Mouse (Mus musculus): ENCODE measurements around the gene Plekhn1. TPM values are rescaled to one million over a fixed set of nuclear protein-coding genes. Genes with fewer than 3 reads are reported as not detected.

The Plekhn1 gene
- 10 to 100 TPM; 43.1 to 44.9 TPM for total RNA-seq (2021)

DNA sequence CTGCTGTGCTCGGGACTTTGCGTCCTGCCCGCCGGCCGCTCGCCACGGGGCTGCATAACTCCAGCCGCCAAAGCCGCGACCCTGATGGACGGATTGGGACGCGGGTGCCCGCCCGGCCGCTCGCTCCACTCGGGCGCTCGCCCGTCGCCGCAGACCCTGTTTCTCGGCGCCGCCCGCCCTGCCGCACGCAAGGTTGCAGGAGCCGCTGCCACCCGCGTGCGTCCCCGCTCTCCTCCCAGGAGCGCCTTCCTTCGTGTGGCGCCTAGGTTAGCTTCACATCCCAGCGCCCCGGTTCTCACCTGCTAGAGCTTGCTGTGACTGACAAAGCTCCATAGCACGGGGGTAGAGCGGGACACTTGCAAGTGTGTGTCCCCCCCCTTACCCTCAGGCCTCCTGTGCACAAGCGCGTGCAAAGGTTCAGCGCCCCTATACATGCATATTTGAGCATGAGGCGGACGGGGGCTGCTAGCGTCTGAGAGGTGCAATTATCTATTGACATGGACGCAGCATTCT is at the start of gene Plekhn1:
TSS of gene Plekhn1 (minus strand) at position 157 of the 513 bp plus-strand sequence.
- DNase-seq: peak; percentile 65 to 78

DNA sequence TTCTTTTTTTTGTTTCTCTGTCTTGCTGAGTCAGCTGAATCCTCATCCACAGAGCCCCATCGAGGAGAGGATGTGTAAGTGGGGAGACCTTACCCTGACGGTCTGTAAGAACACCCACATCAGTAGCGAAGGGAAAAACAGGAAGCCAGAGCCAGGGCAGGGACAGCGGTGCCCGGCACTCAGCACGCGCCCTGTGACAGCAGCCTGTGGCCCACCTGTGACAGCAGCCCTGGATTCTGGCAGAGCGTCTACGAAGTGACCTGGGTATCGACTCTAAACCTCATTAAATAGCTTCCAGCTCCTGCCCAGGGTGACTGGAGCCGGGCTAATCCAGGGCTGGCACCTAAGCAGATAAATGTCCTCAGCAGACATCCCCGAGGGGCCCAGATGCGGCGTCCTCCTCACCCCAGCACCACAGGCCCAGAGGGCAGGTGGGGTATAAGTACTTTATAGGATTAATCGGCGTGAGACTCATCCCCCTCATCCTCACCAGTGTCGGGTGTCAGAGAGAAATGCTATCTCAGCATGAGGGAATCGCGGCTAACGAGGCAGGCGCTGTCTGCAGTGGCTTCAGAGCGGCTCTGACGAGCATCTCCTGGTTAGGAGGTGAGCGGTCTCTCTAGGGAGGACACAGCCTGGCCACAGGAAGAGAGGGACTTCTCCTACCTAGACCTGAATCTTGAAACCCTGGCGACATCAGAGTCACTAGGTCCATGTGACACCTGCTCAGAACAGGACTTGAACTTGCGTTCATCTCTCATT is 20.6 kb upstream of the Plekhn1 start, which contains the start of gene Samd11:
TSS of gene Samd11 (minus strand) at position 580 of the 762 bp plus-strand sequence.
- no peak for DNase-seq

DNA sequence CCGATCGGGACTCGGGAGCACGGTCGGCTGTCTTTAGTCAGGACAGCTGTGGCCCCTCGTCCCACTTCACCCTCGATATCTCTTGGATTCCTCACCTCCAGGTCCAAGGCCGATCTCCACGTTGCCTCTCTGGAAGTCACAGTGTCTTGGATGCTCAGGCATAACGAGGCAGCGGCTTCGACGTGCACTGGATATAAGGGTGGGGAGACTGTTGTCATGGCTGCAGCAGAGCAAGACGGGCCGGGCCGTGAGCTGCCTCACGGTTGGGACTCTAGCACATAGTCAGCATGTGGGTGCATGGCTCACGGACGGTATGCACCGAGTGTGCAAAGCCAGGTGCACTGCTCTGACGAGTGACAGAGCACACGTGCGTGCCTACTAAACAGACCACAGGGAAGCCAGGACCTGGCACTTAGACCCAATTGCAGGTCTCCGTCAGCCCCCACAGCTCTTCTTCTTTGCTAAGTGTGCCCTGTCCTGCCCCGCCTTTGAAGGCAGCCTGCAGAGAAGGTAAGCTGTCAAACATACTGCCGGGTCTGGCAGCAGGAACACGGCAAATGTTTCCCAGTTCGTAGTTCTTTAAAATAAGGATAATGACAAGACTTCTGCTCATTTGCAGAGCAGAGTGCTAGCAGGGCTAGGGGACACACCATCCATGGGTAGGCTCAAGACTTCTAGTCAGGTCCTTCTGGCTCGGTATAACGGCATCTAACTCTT is 19.9 kb upstream of the Plekhn1 start:
- DNase-seq: no peak

DNA sequence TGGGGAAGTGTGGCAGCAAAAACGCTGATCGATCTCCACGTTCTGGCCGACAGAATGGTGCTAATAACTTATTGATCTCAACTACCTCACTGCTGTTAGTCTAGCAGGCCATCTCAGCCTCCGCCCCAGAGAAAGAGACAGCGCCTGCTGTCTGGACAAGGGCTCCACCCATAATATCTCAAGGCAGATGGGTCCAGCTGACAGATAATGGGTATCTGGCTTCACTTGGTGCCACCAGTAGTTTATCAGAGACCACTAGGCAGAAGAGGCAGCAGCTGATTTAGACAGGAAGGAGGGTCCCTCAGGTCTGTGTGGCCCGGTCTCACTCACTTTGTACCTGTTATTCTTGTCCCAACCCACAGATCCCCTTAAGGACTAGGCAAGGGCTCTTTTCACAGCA is 18.4 kb upstream of the Plekhn1 start:
- DNase-seq: no peak

DNA sequence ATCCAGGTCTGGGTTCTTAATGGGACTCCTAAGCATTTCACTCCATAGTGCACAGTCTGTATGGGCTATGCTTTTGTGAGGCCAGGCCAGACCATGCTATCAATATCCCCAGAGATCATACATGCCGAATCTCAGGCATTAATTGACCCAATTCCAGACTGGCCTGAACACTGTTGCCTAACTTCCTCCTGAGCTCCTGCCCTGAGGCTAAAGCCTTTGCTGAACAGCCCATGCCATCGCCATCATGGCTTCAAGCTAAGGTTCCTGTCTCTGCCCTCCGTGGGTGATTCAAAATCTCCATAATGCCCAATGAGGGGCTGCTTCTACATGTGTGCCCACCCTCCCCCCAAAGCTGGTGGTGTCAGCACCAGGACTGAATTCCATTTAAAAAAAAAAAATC is 18.0 kb upstream of the Plekhn1 start:
- no peak for DNase-seq

DNA sequence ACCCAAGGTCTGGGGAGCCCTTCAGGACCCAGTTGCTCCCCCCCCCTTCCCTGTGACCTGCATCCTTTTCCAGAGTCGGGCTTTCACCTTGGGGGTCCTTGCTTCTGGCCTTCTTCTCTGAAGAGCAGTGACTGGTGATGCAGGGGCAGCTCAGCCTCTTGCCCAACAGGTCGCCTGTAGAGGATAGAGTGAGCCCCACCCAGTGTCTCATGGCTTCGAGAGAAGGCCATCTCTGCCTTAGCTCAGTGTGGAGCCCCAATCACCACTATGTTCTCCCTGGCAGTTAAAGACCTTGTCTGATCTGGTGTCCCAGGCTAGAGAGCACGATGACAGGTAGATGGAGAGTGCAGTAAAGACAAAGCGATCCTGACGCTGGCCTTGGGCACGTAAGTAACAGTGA is 17.5 kb upstream of the Plekhn1 start:
- DNase-seq: no peak

DNA sequence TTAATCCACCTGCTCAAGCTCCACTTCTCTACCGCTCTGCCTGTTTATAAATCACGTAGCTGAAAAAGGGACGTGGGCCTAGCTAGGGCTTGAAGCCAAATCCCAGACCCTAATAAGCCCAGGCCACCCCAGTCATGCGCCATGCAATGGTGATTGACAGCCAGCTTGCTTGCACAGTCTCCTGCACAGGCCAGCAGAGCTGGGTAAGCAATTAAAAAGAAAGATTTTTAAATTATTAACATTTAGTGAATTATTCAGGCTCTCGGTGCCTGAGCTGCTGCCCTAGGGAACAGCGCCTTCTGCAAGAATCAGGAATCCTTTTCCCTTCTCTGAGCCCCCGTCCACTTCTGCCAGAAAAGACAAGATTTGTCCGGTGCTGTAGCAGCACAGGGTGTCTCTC is 16.4 kb upstream of the Plekhn1 start:
- no peak for DNase-seq

DNA sequence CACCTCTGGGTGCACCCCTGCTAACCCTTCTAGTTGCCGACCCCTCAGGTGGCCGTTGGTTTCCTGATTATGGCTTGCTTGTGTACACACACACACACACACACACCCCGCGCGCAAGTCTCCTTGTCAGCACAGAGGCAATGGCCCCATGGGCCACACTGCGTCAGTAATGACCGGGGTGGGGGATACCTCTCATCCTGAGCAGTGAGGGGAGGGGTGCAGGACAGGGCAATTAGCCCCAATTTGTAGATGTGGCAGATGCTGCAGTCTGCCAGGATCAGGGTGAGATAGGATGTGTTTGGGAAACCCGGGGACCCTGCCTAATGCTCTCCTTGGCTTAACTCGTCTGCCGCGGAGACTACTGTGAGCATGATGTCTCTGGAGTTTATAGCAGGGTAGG is 14.9 kb upstream of the Plekhn1 start:
- DNase-seq: no peak

DNA sequence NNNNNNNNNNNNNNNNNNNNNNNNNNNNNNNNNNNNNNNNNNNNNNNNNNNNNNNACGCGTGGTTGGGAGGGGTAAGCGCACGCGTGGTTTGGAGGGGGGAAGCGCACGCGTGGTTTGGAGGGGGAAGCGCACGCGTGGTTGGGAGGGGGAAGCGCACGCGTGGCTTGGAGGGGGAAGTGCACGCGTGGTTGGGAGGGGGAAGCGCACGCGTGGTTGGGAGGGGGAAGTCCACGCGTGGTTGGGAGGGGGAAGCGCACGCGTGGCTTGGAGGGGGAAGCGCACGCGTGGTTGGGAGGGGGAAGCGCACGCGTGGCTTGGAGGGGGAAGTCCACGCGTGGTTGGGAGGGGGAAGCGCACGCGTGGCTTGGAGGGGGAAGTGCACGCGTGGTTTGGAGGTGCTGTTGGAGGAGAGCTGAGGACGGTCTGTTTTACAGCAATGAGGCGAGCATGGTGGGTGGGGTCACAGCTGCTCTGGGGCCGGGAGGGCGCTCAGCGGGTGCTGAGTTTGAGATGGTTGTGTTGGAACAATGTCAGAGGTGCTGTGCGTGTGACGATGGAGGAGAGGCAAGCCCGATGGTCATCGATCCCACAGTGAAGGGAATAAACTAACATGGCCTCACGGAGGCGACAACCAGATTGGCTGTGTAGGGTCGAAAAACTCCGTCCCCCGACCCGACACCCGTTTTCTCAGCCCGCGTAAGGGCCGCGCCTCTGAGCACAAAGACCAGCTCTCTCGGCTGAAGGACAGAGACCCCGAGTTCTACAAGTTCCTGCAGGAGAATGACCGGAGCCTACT is 2.2 kb upstream of the Plekhn1 start:
- DNase-seq: no peak

DNA sequence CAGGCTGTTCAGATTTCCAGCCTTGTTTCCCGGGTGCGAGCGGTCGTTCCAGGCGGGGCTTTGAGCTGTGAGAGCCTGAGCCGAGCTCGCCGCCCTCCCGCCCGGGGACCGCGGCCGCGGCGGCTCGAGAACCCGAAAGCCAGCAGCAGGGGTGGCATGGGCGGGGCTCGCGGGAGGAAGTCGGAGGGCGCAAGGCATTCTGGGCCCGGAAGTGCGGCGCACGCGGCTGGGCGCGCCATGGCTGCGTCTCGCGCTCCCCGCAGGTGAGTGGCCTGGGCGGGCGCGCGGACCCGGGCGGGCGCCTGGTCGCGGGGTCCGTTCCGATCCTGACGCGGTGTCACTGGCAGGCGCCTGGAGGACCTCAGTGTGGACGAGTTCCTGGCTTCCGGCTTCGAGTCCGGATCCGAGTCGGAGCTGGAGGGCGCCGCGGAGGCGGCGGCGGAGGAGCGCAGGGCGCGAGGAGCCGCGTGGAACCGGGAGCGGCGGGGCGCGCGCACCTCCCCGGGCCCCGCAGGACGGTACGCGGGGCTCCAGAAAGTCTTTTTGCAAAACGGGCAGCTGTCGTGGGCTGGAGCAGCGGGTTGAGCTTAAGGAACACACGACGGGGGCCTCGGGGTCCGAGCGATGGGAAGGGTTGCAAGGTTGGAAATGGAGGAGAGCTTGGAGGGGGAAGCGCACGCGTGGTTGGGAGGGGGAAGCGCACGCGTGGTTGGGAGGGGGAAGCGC is 1.3 kb upstream of the Plekhn1 start, which contains the start of gene Noc2l:
TSS of gene Noc2l (plus strand) at position 203 of the 726 bp plus-strand sequence.
- DNase-seq: peak; percentile 91

DNA sequence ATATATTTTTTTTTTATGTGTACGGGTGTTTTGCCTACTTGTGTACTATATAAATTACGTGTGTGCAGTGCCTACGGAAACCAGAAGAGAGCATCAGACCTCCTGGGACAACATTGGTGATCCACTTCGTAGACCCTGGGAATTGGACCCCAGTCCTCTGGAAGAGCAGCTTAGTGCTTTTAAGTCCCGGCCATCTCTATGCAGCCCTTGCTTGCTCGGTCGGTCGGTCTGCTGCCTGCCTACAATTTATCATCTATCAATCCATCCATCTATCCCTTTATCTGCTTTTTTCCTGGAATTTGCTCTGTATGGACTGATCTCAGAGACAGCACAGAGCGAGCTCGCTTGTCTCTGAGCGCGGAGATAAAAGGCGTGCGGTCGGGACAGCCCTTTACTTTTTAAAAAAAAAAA is 708 bp upstream of the Plekhn1 start:
- DNase-seq: no peak

DNA sequence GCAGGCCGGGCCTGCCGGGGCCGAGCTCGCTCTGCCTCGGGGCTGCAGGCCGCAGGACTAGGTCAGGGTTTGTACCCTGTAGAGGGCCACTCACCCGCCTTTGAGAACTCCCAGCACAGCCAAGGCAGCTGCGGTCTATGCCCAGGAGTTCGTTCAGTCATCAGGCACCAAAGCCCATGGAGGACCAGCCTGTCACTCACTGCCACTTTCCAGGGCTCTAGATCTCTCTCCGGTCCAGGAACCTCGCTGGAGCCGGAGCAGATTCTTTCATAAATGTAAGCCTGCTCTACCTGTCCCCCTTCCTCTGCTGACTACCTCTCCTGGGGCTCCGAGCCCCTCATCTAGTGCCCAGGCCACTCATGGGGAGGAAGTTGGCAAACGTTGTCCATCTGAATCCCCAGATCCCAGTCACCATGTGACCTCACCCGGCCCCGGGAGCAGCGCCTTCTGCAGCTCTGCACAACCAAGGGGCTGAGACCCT is 596 bp downstream of the Plekhn1 start:
- no peak for DNase-seq

DNA sequence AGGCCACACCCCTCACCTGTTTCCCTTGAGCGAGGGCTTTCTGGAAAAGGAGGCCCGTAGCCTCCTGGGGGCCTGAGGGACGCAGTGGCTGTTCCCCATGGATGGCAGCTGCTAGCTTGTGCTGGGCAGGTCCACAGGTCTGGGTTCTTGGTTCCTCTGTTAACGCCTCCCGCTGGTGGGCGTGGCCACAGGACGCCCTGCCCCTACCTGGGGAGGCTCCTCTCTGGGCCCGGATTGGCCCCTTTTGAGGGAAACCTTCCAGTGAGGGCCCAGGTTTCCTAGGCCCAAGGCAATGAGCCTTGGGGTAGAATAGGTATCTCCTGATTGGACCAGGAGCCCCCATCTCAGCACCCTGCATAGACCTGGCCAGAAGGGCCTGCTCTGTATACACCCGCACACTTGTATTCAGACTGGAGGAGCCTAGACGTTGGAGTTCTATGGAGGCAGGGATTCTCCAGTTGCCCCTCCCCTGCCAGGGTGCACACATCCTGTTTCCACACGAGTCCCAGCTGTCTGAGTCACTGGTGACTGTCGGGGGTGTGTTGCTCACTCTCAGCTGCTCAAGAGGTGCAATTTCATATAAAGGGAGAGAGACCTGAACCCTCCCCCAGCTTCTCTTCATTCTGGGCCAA is 6.1 kb downstream of the Plekhn1 start:
- DNase-seq: no peak

DNA sequence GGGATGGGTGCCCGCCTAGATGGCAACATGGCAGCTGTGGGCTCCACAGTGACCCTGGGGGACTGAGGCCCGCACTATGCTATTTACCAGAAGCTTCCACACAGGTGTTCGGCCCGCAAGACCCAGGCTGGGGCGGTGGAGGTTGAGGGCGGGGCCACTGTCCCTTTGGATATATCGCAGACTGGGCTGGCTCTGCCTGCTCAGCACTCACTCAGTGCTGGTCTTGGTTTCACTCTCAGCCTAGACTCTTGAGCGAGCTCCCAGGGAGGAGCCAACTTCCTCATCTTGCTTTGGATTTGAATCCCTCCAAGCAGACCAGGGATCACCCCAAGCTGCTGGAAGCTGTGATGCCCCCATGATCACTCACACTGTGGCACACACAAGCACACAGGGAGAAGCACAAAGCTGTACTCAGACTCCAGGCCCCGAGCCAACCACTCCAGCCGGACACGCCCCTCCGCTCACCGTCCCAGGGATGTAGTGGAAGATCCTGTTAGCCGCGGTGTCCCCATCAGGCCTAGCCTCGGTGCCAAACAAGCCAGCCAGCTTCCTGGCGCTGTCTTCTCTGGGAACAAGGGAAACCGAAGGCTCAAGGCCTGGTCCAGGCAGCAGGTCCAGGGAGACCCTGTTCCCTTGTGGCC is 6.8 kb downstream of the Plekhn1 start:
- no peak for DNase-seq

DNA sequence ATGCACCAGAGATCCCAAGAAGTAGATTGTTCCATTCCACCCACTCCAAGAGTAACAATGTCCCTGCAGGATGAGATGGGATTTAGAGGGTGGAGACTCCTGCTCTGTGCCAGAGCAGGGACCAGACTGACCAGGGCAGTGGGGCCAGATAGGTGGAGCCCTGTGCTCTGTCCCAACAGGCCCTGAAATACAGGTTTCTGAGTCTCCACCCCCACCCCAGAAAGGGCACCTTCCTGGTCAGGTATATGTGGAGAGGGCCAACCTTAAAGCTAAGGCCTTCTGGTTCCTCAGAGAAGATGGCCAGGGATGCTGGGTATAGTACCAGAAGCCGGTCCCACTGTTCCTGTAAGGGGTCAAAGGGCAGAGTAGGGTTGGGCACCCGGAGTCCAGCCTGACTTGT is 10.4 kb downstream of the Plekhn1 start:
- DNase-seq: no peak

DNA sequence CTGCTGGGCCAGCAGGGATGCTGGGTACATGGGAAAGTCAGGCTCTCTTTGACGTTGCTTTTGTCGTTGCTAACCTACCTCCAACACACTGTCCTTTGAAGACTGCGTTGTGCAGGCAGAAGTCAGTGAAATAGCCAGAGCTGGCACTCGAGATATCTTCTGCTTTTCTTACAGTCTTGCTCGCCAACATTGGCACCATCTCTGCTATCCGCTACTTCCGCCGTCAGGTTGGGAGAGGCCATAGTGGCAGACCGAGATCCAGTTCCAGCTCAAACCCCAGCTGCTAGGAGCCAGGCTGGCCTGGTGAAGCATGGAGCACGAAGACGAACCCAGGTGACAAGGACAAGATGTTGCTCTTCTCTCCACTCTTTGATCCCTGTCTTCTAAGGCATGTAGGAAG is 14.7 kb downstream of the Plekhn1 start:
- DNase-seq: no peak

DNA sequence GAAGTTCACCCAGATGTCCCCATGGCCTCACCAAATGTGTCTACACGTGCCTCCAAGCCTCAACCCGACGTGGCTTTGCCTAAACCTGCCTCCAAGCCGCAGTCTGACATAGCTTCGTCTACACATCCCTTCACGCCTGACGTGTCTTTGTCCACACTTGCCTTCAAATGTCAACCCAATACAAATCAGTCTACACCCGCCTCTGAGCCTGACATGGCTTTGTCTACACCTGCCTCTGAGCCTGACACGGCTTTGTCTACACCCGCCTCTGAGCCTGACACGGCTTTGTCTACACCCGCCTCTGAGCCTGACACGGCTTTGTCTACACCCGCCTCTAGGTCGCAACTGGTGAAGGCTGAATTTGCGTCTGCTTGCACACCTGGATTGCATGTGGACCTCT is 16.8 kb downstream of the Plekhn1 start:
- no peak for DNase-seq

DNA sequence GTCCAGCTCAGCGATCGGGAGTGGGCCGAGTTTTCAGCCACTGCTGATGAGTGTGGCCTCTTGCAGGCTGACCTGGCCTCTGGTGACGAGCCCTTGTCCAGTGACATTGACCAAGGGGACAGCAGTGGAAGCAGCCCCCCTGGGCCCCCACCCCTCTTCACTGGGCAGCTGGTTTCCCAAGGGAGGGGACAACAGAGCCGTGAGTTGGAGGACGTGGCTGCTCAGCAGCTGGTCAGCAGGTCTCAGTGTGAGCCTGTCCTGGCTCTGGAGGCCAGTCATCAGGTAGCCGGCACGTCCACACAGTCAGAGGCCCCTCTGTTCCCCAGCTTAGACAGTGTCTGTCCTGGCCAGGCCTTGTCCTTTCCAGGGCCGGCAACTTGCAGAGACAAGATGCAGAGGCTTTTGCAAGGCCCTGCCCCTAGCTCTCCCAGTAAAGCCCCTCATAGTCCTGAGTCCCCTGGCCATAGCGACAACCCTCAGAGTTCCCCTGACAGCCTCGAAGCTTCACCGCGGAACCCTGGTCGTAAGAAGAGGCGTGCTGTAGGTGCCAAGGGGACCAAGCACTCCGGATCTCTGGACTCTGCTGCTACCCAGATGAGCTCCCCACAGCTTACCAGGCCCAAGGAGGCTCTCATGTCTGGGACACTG is 17.5 kb downstream of the Plekhn1 start:
- no peak for DNase-seq

DNA sequence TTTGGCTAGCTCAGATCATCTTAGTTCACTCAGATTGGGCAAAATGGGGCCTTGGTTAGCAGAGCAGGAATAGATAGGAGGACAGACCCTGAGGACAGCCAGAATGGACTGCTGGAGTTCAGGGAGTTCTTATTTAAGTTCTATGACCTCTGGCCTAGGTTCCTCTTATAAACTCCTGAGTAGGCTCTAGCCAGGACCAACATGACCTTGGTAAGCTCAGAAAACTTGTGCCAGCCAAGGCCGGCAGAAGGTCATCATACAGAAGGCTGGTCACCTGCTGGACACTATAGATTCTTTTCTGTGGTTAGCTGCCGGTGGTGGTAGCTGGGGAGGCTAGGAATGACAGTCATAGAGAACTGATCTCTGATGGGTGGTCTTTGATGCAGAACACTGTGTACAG is 18.5 kb downstream of the Plekhn1 start:
- DNase-seq: no peak

DNA sequence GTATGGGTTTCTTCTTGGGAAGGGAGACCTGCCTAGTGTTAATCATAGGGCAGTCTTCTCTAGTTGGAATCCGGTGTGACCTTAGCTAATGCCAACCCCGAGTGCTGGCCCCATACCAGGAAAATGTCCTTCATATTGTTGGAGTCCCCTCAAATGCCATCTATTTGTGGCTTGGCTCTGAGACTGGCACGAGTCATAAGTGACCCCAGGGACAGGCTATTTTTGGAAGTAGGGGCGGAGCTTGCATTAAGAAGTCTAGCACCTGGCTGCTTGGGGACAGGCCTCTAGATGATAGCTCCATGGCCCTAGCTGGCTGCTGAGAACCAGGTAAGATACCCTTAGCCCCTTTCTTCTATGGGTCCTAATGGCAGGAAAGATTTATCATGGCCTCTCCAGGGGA is 19.0 kb downstream of the Plekhn1 start, which contains the start of gene Perm1:
TSS of gene Perm1 (plus strand) at position 220 of the 400 bp plus-strand sequence.
- DNase-seq: no peak

Measured in layer of hippocampus, postnatal 36 days (tissue).